23 mouse cellular contexts compared by ENCODE assay signal in the genomic region with DNA sequence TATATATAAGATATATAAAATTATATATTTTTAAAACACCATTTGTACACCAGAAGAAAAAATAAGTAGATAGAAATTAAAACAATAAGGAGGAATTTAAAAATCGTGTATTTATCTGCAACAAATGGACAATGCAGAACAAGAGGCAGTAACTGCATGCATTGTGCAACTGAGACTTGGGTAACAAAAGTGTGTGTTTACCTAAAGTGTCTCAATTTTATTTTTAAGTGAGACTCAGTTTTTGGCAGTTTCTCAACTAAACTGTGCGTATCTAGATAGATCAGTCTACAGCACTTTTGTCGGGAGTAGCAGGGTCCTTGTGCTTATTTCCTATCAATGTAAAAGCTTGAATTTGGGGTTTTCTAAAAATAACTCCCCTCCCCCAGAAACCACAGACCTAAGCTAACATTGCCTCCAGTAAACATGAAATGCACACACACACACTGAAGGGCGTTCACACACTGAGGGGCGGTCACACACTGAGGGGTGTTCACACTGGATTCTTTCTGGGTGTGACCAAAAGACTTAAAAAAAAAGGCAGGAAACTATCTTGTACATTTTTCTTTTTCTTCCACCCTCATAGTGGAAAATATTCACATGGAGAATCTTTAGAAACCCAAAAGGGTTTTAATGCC.
DNase-seq lines count a peak whose midpoint lies in the region; ATAC-seq and TF ChIP-seq lines count a peak whose summit lies in the region.
"Had no signal": no experiment of that assay in that cellular context is flagged by ENCODE, and none has a peak within 500 bp of the region (broad histone marks: within the 10 kb centered on the region; RNA-seq: fewer than 3 reads in every experiment).

No protein-coding gene starts in this region.

- no peaks in the 10 kb centered on the region for H3K4me1 ChIP-seq in lung, adult 2 months (ENCODE audit: control insufficient read depth, insufficient read depth, low read length)
- H3K4me1 ChIP-seq in liver, embryonic 12.5 days, result 0 out of 2 replicates have a peak, but pooled peaks cover 5% of the 10 kb centered on the region
- H3K4me1 ChIP-seq in midbrain, embryonic 10.5 days, result no peaks in the 10 kb centered on the region
- H3K4me1 ChIP-seq: embryonic facial prominence, embryonic 13.5 days; heart, embryonic 12.5 days; intestine, embryonic 15.5 days; liver, embryonic 15.5 days had no signal

- H3K27me3 ChIP-seq in liver, embryonic 12.5 days (replicated peaks), result no peaks in the 10 kb centered on the region
- H3K27me3 ChIP-seq in midbrain, embryonic 10.5 days (ENCODE audit: low read depth, poor library complexity, severe bottlenecking), result no peaks in the 10 kb centered on the region
- H3K27me3 ChIP-seq: embryonic facial prominence, embryonic 13.5 days; heart, embryonic 12.5 days; intestine, embryonic 15.5 days; liver, embryonic 15.5 days; megakaryocyte, embryonic 14.5 days had no signal

- H3K4me2 ChIP-seq in liver, embryonic 12.5 days, result no peak overlapping the region
- H3K4me2 ChIP-seq: embryonic facial prominence, embryonic 13.5 days; heart, embryonic 12.5 days; hindbrain, embryonic 14.5 days; intestine, embryonic 15.5 days; liver, embryonic 15.5 days had no signal

- WGBS in lung, adult 2 months, result 60% methylated on average over 5 of the region's 5 CpGs
- WGBS in liver, embryonic 12.5 days (ENCODE audit: insufficient replicate concordance), result 39% methylated on average over 5 of the region's 5 CpGs
- 91% methylated on average over 5 of the region's 5 CpGs for WGBS in midbrain, embryonic 10.5 days

- peak; percentile 44 for DNase-seq in lung, postnatal 25 days (ENCODE audit: low spot score)
- no peak for DNase-seq in lung, adult 2 months
- peak; percentile 44 for DNase-seq in adipocyte (ENCODE audit: low spot score)
- peak; percentile 14 for DNase-seq in naive thymus-derived CD4-positive, alpha-beta T cell, adult 2 months (ENCODE audit: low read depth)
- DNase-seq in adrenal gland, postnatal 4 days (ENCODE audit: low spot score in 2 of 2), result no peak
- DNase-seq in midbrain, embryonic 10.5 days (ENCODE audit: low spot score), result no peak
- DNase-seq in urinary bladder, postnatal 10 days (ENCODE audit: low spot score), result no peak
- DNase-seq: adrenal gland, postnatal 25 days; cerebellum, adult 9-10 months; heart, adult 11 months; heart, postnatal 14 days; kidney, postnatal 36 days; left cerebral cortex, postnatal 4 days; thymus, postnatal 25 days had no signal

- H3K27ac ChIP-seq in liver, embryonic 12.5 days, result no peak overlapping the region
- no peak overlapping the region for H3K27ac ChIP-seq in midbrain, embryonic 10.5 days (replicated peaks)
- H3K27ac ChIP-seq: embryonic facial prominence, embryonic 13.5 days; hindbrain, embryonic 14.5 days; intestine, embryonic 15.5 days; left cerebral cortex, adult 2 months; liver, embryonic 15.5 days had no signal

- no peak for TF ChIP-seq CTCF in lung, adult 2 months (IDR thresholded peaks at IDR 0.05; ENCODE audit: insufficient read depth, low read length)

- H3K9me3 ChIP-seq in liver, embryonic 12.5 days (replicated peaks), result no peaks in the 10 kb centered on the region
- no peaks in the 10 kb centered on the region for H3K9me3 ChIP-seq in midbrain, embryonic 10.5 days (replicated peaks)
- H3K9me3 ChIP-seq: embryonic facial prominence, embryonic 13.5 days; G1E; heart, embryonic 12.5 days; intestine, embryonic 15.5 days; liver, embryonic 15.5 days; megakaryocyte, embryonic 14.5 days had no signal

- TF ChIP-seq POLR2A in lung, adult 2 months (IDR thresholded peaks at IDR 0.05; ENCODE audit: borderline replicate concordance, extremely low read depth, low read depth, low read length), result no peak

- H3K4me3 ChIP-seq in lung, adult 2 months (replicated peaks; ENCODE audit: extremely low read depth, low read depth, low read length), result no peak overlapping the region
- H3K4me3 ChIP-seq in liver, embryonic 12.5 days, result no peak overlapping the region
- no peak overlapping the region for H3K4me3 ChIP-seq in midbrain, embryonic 10.5 days
- H3K4me3 ChIP-seq: embryonic facial prominence, embryonic 13.5 days; heart, embryonic 12.5 days; intestine, embryonic 15.5 days; left cerebral cortex, adult 2 months; liver, embryonic 15.5 days; megakaryocyte, embryonic 14.5 days had no signal

- peak; percentile 63; the same call in 1 of the 2 replicates for ATAC-seq in liver, embryonic 12.5 days
- ATAC-seq: intestine, embryonic 15.5 days had no signal

- no peaks in the 10 kb centered on the region for H3K36me3 ChIP-seq in liver, embryonic 12.5 days
- no peaks in the 10 kb centered on the region for H3K36me3 ChIP-seq in midbrain, embryonic 10.5 days
- H3K36me3 ChIP-seq: embryonic facial prominence, embryonic 13.5 days; G1E; heart, embryonic 12.5 days; intestine, embryonic 15.5 days; liver, embryonic 15.5 days had no signal

- no peak overlapping the region for H3K9ac ChIP-seq in liver, embryonic 12.5 days
- H3K9ac ChIP-seq: embryonic facial prominence, embryonic 13.5 days; heart, embryonic 12.5 days; hindbrain, embryonic 14.5 days; intestine, embryonic 15.5 days; liver, embryonic 15.5 days had no signal

Comparison
In these comparisons a context has a peak if more than half of its experiments do, and no peak if none do; other contexts are left out.
1. DNase-seq: peak in lung, postnatal 25 days (single experiment), adipocyte (single experiment) and naive thymus-derived CD4-positive, alpha-beta T cell, adult 2 months (single experiment); none in lung, adult 2 months (single experiment), adrenal gland, postnatal 4 days (0 of 2), midbrain, embryonic 10.5 days (single experiment) and urinary bladder, postnatal 10 days (single experiment).